Mouse (Mus musculus): ENCODE data around the gene Gli1. TPM values are rescaled to one million over a fixed set of nuclear protein-coding genes. Genes with fewer than 3 reads are reported as not detected.
A peak's percentile ranks its signal among the peaks of the same experiment; 100 is the strongest.

Gene Gli1
- total and polyA plus RNA-seq, 3 experiments = 0.10 to 0.42 TPM; not detected in 1

DNA sequence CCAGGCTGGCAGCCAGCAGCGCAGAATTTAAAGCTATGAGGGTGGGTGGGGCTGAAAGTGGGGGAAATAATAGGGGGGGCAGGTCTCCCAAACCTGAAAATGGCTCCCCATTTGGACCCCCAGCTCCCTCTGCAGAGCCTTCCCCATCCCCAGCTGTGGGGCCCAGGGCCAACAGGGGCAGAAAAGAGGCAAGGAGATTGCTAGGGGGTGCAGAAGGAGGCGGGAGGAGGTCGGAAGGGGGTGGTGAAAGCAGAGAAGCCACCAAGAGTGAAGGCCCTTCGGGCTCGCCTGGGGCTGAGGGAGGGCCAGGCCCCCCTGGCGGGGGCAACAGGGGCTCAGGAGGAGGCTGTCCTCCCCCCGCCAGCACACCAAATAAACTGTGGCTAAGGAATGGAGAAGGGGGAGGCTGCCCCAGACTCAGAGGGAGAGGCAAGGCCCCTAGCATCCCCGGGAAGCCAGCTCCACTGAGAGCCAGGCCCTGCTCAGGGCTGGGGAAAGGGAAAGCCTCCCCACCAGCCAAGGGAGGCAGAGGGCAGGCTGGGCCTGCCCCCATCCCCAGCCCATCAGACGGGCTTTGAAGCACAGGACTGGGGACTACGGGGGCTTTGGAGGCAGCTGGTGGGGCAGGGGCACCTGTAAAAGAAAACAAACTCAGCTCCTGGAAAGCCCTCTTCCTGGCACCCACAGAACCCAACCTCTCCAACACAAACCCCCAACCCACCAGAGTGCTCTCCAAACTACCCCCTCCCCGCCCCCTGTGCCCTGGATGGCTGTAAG, 56.9 kb downstream of the Gli1 start:
- H3K36me3 ChIP-seq (replicated peaks in 1 of 2; ENCODE audit: control insufficient read depth in 1 of 2, insufficient read depth in 1 of 2, low read length in 1 of 2) = peaks cover 66 to 77% of the 10 kb centered on the region in 2 experiments

DNA sequence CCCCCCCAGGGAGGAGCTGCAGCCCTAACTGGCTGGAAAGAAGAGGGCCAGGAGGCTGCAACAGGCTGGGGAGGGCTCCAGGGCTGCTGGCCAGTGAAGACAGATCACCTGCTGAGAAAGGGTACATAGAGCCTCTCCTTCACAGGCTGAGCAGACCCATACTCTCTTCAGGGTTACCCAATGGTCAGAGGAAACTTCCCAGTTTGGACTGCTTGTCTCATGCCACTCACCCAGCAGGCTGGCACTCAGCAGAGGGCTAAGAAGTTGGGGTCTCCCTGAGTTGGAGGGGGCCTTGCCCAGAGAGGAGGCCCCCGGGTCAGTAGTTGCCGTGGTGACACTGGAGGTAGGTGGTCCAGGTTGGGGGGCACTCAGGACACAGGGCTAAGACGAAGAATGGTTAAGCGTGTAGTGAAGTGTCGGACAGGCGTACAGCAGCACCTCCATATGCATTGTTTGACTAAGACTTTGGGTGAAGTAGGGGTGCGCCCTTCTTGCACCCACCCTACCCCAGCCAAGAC, 57.6 kb downstream of the Gli1 start:
- in situ Hi-C loops (cut with MboI; ENCODE audit: low pct_ligation_motif_present, low pct_unique_long_range_greater_than_20kb, low sequenced_read_pairs) (no loop called here), dilution Hi-C loops (cut with MboI; ENCODE audit: extremely low pct_ligation_motif_present, extremely low pct_unique_long_range_greater_than_20kb, low sequenced_read_pairs) (no loop called here)
- H3K27me3 ChIP-seq (replicated peaks) = no peaks in the 10 kb centered on the region
- no peak for DNase-seq (ENCODE audit: extremely low read depth)
- peaks cover 13 to 17% of the 10 kb centered on the region in 2 experiments for H3K4me1 ChIP-seq (ENCODE audit: control insufficient read depth in 1 of 2, insufficient read depth in 2 of 2)
- peaks cover 70 to 84% of the 10 kb centered on the region in 2 experiments for H3K36me3 ChIP-seq (replicated peaks in 1 of 2; ENCODE audit: control insufficient read depth in 1 of 2, insufficient read depth in 1 of 2, low read length in 1 of 2)
- H3K27ac ChIP-seq (ENCODE audit: insufficient read depth, low read depth) = no peak overlapping the region
- TF ChIP-seq POLR2AphosphoS2 (IDR thresholded peaks at IDR 0.05; ENCODE audit: low read depth, low read length) (0 out of 2 replicates have a peak, but pooled peaks have one; percentile 25), E2F4 (IDR thresholded peaks at IDR 0.05; ENCODE audit: insufficient replicate concordance, low read depth, low read length) (no peak), ZKSCAN1 (IDR thresholded peaks at IDR 0.05; ENCODE audit: borderline replicate concordance, low read depth, low read length) (no peak), EP300 (IDR thresholded peaks at IDR 0.05; ENCODE audit: low read length) (no peak)
- no peak overlapping the region for H3K4me2 ChIP-seq (ENCODE audit: insufficient read depth, low read depth, poor library complexity, severe bottlenecking)
- no peak overlapping the region for H3K9ac ChIP-seq (ENCODE audit: insufficient read depth, low read depth)
- H3K79me2 ChIP-seq (replicated peaks; ENCODE audit: control insufficient read depth, extremely low read depth, insufficient read depth, poor library complexity, severe bottlenecking) = peaks cover 16% of the 10 kb centered on the region
- H3K9me3 ChIP-seq (replicated peaks; ENCODE audit: low read length) = peaks cover 2% of the 10 kb centered on the region
- no peak overlapping the region for H3K4me3 ChIP-seq (replicated peaks in 1 of 3; ENCODE audit: low read depth in 2 of 3, low read length in 2 of 3, poor library complexity in 1 of 3)

More for the DNA sequence above, 56.9 kb downstream of the Gli1 start:
- Histone ChIP-seq H3K4me1 (ENCODE audit: control insufficient read depth in 1 of 2, insufficient read depth in 2 of 2) (peaks cover 15 to 23% of the 10 kb centered on the region in 2 experiments), H3K27me3 (replicated peaks) (no peaks in the 10 kb centered on the region), H3K9me3 (replicated peaks; ENCODE audit: low read length) (no peaks in the 10 kb centered on the region), H3K9ac (ENCODE audit: insufficient read depth, low read depth) (no peak overlapping the region), H3K4me3 (replicated peaks in 1 of 3; ENCODE audit: low read depth in 2 of 3, low read length in 2 of 3, poor library complexity in 1 of 3) (no peak overlapping the region), H3K4me2 (ENCODE audit: insufficient read depth, low read depth, poor library complexity, severe bottlenecking) (no peak overlapping the region), H3K79me2 (replicated peaks; ENCODE audit: control insufficient read depth, extremely low read depth, insufficient read depth, poor library complexity, severe bottlenecking) (peaks cover 16% of the 10 kb centered on the region), H3K27ac (ENCODE audit: insufficient read depth, low read depth) (no peak overlapping the region)
- in situ Hi-C loops (cut with MboI; ENCODE audit: low pct_ligation_motif_present, low pct_unique_long_range_greater_than_20kb, low sequenced_read_pairs) = no loop called here
- DNase-seq (ENCODE audit: extremely low read depth) = no peak
- dilution Hi-C loops (cut with MboI; ENCODE audit: extremely low pct_ligation_motif_present, extremely low pct_unique_long_range_greater_than_20kb, low sequenced_read_pairs) = no loop called here
- TF ChIP-seq MAFK (IDR thresholded peaks at IDR 0.05; ENCODE audit: insufficient replicate concordance, low read length) (no peak), TBP (conservative IDR thresholded peaks at IDR 0.05; ENCODE audit: low read depth, low read length) (no peak), NELFE (IDR thresholded peaks at IDR 0.05; ENCODE audit: low read depth, low read length) (no peak), ELF1 (IDR thresholded peaks at IDR 0.05; ENCODE audit: low read depth, low read length) (no peak), POLR2AphosphoS2 (IDR thresholded peaks at IDR 0.05; ENCODE audit: low read depth, low read length) (no peak), PAX5 (IDR thresholded peaks at IDR 0.05; ENCODE audit: low read length) (no peak), MXI1 (IDR thresholded peaks at IDR 0.05; ENCODE audit: low read depth, low read length) (no peak), E2F4 (IDR thresholded peaks at IDR 0.05; ENCODE audit: insufficient replicate concordance, low read depth, low read length) (no peak), ETS1 (conservative IDR thresholded peaks at IDR 0.05; ENCODE audit: low read depth, low read length) (no peak), IRF4 (IDR thresholded peaks at IDR 0.05; ENCODE audit: low read depth, low read length) (no peak), EP300 (IDR thresholded peaks at IDR 0.05; ENCODE audit: low read length) (no peak), TCF12 (IDR thresholded peaks at IDR 0.05; ENCODE audit: low read depth, low read length) (no peak), MAZ (IDR thresholded peaks at IDR 0.05; ENCODE audit: low read depth, low read length) (no peak), CTCF (conservative IDR thresholded peaks at IDR 0.05 in 1 of 2, IDR thresholded peaks at IDR 0.05 in 1 of 2; ENCODE audit: low read depth in 2 of 2, low read length in 2 of 2) (no peak), SMC3 (IDR thresholded peaks at IDR 0.05; ENCODE audit: low read depth, low read length) (no peak), ZKSCAN1 (IDR thresholded peaks at IDR 0.05; ENCODE audit: borderline replicate concordance, low read depth, low read length) (no peak)
